Mouse (Mus musculus) hindbrain, embryonic 15.5 days (tissue): Measurements from ENCODE around the gene Mab21l3. TPM values are rescaled to one million over a fixed set of nuclear protein-coding genes. Genes with fewer than 3 reads are reported as not detected.
"Not testable (repeated sequence)": the region's sequence is repeated elsewhere in the genome, so short reads cannot be mapped to it uniquely, and the experiment has no call there.

ENCODE experiments used
- ATAC-seq: fragments of 200-750 bp; cut with Nextera tagmentation; 2 replicates; pipeline ENCODE4 v1.8.0; 2017; ENCODE audit warnings: low read depth, moderate number of reproducible peaks, moderate TSS enrichment; ENCODE audit not compliant: low FRiP score
- H3K27ac ChIP-seq: fragments of 300-500 bp; sonication (generic); replicated peaks from 2 replicates; pipeline ENCODE4 v1.5.1; 2015; ENCODE audit warnings: mild to moderate bottlenecking, inconsistent platforms
- H3K27me3 ChIP-seq: fragments of 300-500 bp; sonication (generic); 2 replicates; pipeline ENCODE4 v1.6.1; 2015; ENCODE audit warnings: control low read depth, inconsistent platforms
- H3K36me3 ChIP-seq: fragments of 300-500 bp; sonication (generic); 2 replicates; pipeline ENCODE4 v1.6.1; 2015; ENCODE audit warnings: control low read depth, inconsistent platforms
- H3K4me1 ChIP-seq: fragments of 300-500 bp; sonication (generic); replicated peaks from 2 replicates; pipeline ENCODE4 v1.6.1; 2015; ENCODE audit warnings: control low read depth, inconsistent platforms
- H3K4me2 ChIP-seq: fragments of 300-500 bp; sonication (generic); 2 replicates; pipeline ENCODE4 v1.6.1; 2015; ENCODE audit warnings: moderate library complexity, mild to moderate bottlenecking, inconsistent platforms
- H3K4me3 ChIP-seq: fragments of 300-500 bp; sonication (generic); 2 replicates; pipeline ENCODE4 v1.5.1; 2015; ENCODE audit warnings: mild to moderate bottlenecking, inconsistent platforms
- H3K9ac ChIP-seq: fragments of 300-500 bp; sonication (generic); 2 replicates; pipeline ENCODE4 v1.6.1; 2015; ENCODE audit warnings: inconsistent platforms
- H3K9me3 ChIP-seq: fragments of 300-500 bp; sonication (generic); 2 replicates; pipeline ENCODE4 v1.6.1; 2016; ENCODE audit warnings: control low read depth, inconsistent platforms
- WGBS: fragments of 180-500 bp; shearing (Covaris S2); methylation state at CpG from one replicate; pipeline ENCODE4 v1.1.7; 2015; 5-methylcytosine and 5-hydroxymethylcytosine counted together
- polyA plus RNA-seq: library from polyadenylated mRNA; unstranded; fragments of >200 nt; fragmentation: Nextera tagmentation; extraction: Ambion mirVana; gene quantifications from 2 replicates; pipeline ENCODE4 v1.2.1, GENCODE M21; 2015

Mab21l3 gene
- polyA plus RNA-seq, 1 experiment from 2014 or later, result 0.13 TPM

DNA sequence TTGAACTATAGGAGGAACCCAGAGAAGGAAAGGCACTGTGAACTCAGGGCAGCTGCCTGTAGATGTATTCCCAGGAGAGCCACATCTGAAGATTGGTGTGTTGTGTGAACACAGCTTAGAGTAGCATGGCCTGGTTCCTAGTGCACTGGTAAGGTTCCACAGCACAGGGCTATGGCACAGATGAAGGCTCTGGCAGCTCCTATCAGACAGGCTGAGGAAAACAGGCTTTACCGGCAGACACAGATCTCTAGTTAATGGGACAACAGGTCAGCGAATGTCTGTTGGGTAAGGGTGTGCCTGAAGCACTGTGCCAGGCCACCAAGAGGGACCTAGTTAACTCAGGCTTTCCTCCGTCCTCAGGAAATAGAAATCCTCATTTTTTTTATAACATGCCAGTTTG lies 11.8 kb downstream of the Mab21l3 start:
- 88% methylated on average over 3 of the region's 3 CpGs for WGBS
- Histone ChIP-seq H3K4me3 (no peak overlapping the region), H3K27ac (no peak overlapping the region), H3K9me3 (no peaks in the 10 kb centered on the region), H3K9ac (no peak overlapping the region), H3K27me3 (no peaks in the 10 kb centered on the region), H3K36me3 (no peaks in the 10 kb centered on the region), H3K4me2 (no peak overlapping the region), H3K4me1 (peaks cover 13% of the 10 kb centered on the region)
- no peak for ATAC-seq

DNA sequence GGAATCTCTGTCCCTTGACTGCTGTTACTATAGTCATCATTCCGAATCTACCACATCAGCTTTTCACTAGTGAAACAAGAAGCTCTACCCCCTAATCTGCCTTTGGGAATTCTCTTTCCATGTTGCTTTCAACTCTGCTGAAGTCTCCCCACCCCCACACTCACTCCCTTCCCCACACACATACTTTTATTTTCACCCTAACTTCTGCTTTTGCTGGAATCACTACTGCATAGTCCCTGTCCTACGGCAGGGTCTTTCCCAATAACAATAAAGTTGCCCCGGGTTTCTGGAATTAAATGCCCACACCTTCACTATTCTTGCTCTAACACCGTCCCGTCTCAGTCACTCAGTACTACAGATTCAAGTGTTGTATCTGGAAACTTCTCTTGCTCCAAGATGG lies 12.2 kb downstream of the Mab21l3 start:
- Histone ChIP-seq H3K4me1 (peaks cover 13% of the 10 kb centered on the region), H3K27ac (0 out of 2 replicates have a peak overlapping the region, but pooled peaks have one; percentile 12), H3K9me3 (no peaks in the 10 kb centered on the region), H3K9ac (0 out of 2 replicates have a peak overlapping the region, but pooled peaks have one; percentile 1), H3K4me2 (peak overlapping the region; percentile 42), H3K36me3 (no peaks in the 10 kb centered on the region), H3K4me3 (0 out of 2 replicates have a peak overlapping the region, but pooled peaks have one; percentile 5), H3K27me3 (no peaks in the 10 kb centered on the region)
- WGBS, result 70% methylated on average over 5 of the region's 5 CpGs
- ATAC-seq, result no peak

DNA sequence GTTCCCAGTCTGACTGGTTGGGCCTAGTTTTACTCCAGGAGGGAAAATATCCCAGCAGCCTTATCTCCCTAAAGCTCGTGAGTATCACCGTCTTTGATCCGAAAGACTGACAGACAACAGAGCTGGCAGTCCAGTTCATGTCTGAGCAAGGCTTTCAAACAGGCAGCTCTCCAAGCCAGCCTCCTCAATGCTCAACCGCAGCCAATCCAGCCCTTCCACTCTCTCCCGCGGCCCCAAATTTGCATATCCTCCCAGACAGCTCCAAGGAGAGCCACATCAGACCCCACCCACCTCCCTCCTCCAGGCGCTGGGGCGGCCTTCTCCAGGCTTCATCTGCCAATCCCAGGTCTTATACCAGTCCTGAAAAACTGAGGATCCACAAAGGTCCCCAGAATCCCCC lies 12.7 kb downstream of the Mab21l3 start:
- H3K4me2 ChIP-seq, result peak overlapping the region; percentile 42
- no peaks in the 10 kb centered on the region for H3K27me3 ChIP-seq
- no peaks in the 10 kb centered on the region for H3K9me3 ChIP-seq
- peak; percentile 87 for ATAC-seq
- WGBS, result 1% methylated on average over 8 of the region's 8 CpGs
- 0 out of 2 replicates have a peak overlapping the region, but pooled peaks have one; percentile 5 for H3K4me3 ChIP-seq
- peaks cover 13% of the 10 kb centered on the region for H3K4me1 ChIP-seq
- 0 out of 2 replicates have a peak overlapping the region, but pooled peaks have one; percentile 1 for H3K9ac ChIP-seq
- 0 out of 2 replicates have a peak overlapping the region, but pooled peaks have one; percentile 12 for H3K27ac ChIP-seq
- no peaks in the 10 kb centered on the region for H3K36me3 ChIP-seq

DNA sequence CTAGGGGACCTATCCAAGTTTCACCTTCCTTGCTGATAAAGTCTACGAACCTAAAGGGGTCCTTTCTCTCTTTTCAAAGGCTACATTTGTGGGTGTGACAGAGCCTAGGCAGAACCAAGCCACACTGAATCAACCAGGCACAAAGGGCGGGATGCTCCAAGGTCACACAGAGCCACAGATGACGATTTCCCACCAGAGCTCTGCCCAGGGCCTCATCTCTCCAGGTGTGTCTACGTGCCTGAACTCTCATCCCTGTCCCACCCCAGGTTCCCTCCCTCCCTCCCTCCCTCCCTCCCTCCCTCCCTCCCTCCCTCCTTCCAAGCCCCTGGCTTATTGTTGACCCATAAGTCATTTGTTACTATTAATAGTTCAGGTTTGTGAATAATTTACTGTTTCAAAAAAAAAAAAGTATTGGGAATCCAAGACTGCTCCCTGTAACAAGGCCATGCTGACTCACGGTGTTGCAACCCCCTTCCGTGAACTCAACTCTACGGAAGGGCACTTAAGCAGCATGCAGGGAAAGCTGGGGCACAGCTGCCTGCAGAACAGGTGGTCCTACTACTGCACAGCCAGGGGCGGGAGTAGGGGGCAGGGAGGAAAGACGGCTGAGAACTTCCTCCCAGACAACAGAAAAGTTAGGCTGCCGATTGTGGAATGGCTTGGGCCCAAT lies 17.4 kb downstream of the Mab21l3 start:
- 41% methylated on average over 10 of the region's 10 CpGs for WGBS
- H3K4me3 ChIP-seq, result no peak overlapping the region
- no peaks in the 10 kb centered on the region for H3K9me3 ChIP-seq
- H3K27me3 ChIP-seq, result no peaks in the 10 kb centered on the region
- no peak overlapping the region for H3K4me2 ChIP-seq
- no peak overlapping the region for H3K27ac ChIP-seq
- no peaks in the 10 kb centered on the region for H3K36me3 ChIP-seq
- H3K4me1 ChIP-seq, result peaks cover 12% of the 10 kb centered on the region
- ATAC-seq, result no peak
- no peak overlapping the region for H3K9ac ChIP-seq

DNA sequence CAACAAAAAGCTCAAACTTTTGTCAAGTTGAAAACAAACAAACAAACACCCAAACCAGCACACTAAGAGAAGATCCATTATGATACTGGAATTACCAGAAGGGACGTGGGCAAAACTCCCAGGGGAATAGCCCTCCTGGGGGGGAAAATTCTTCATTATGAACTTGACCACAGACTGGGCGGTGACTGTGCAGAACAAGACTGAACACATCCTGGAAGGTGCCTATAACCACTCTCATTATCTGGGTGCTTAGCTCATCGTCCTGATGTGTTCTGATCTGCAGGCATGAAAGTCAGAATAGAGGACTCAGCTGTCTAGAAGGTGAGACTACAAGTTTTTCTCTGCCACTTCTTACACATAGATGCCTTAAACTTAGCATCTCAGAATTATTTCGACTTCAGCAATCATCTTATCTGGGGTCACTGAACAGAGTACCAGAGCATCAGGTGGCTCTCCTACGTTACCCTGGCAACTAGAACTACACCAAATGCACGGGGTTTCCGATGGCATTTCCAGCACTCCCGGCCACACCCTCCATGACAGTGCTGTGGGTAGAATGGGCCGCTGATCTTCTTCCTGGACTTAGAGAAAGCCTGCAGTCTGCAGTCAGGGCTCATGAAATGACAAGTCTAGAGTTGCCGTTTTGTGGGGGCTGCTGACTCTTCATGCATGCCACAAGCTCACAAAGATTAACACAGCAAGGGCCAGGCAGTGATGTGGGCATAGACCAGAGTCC lies 18.7 kb downstream of the Mab21l3 start:
- 78% methylated on average over 10 of the region's 10 CpGs for WGBS
- H3K9ac ChIP-seq, result no peak overlapping the region

DNA sequence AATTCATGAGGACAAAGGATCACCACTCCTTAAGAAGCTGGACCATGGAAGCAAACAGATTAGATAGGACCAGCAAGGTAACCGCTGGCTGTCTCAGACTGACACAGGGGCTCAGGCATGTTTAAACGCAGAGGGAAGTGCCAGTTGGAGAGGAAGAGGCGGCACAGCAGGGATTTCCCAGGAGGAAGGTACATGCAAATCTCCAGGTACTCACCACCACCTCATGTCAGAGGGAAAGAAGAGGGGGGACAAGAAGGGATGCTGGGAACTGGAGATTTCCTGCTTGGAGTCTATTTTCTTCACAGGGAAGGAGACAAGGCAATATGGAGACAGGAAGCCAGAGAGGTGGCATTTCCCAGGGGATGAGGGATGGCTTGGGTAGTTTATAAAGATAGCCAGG lies 20.2 kb downstream of the Mab21l3 start:
- 48% methylated on average over 3 of the region's 3 CpGs for WGBS
- Histone ChIP-seq H3K27me3 (no peaks in the 10 kb centered on the region), H3K9ac (no peak overlapping the region)

More for the DNA sequence above, 18.7 kb downstream of the Mab21l3 start:
- H3K4me1 ChIP-seq, result no peaks in the 10 kb centered on the region
- H3K27me3 ChIP-seq, result no peaks in the 10 kb centered on the region
- H3K4me2 ChIP-seq, result no peak overlapping the region
- no peak overlapping the region for H3K4me3 ChIP-seq
- H3K9me3 ChIP-seq, result no peaks in the 10 kb centered on the region
- no peak for ATAC-seq
- H3K27ac ChIP-seq, result no peak overlapping the region
- no peaks in the 10 kb centered on the region for H3K36me3 ChIP-seq

DNA sequence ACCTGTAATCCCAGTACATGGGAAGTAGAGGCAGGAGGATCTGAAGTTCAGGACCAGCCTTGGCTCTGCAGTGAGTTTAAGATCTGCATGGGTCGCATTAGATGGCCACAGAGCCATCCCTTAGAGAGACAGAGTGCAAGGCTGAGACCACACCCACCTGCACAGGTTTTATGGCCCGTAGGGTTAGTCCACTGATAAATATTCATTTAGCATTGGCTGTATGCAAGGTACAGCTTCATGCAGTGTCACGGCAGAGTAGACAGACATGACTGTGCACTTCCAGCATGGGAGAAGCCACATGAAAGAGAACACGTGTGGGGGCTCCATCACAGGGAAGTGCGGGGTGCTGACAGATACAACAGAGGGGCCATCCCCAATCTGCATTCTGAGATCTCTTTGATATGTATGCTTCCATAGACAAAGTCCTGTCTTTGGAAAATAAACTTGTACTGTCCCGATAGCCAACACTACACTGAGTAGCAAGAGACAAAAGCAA lies 21.5 kb downstream of the Mab21l3 start:
- H3K27me3 ChIP-seq, result no peaks in the 10 kb centered on the region
- no peaks in the 10 kb centered on the region for H3K4me1 ChIP-seq
- ATAC-seq, result no peak
- no peaks in the 10 kb centered on the region for H3K9me3 ChIP-seq
- no peak overlapping the region for H3K4me2 ChIP-seq
- H3K9ac ChIP-seq, result no peak overlapping the region
- no peak overlapping the region for H3K27ac ChIP-seq
- H3K4me3 ChIP-seq, result no peak overlapping the region
- H3K36me3 ChIP-seq, result no peaks in the 10 kb centered on the region
- WGBS, result 79% methylated on average over 6 of the region's 6 CpGs

More for the DNA sequence above, 20.2 kb downstream of the Mab21l3 start:
- H3K9me3 ChIP-seq, result no peaks in the 10 kb centered on the region
- H3K4me1 ChIP-seq, result no peaks in the 10 kb centered on the region
- H3K4me2 ChIP-seq, result no peak overlapping the region
- H3K36me3 ChIP-seq, result no peaks in the 10 kb centered on the region
- H3K4me3 ChIP-seq, result no peak overlapping the region
- ATAC-seq, result no peak
- H3K27ac ChIP-seq, result no peak overlapping the region

DNA sequence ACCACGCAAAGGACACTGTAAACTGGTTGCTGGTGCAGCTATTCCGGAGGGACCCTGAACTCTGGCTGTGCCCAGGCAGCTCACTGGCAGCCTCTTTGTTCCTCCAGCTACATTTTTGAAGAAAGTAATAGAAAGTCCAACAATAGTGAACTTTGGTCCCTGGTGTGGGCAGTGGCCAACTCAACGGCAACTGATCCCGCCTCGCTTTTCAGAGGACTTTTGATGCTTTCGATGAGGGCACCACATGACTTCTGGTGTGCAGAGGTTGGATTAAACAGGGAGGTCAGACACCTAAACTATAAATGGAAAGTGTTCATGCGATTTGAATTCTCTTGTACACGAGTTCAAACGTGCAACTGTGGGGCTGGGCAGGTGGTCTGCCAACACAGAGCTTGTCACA lies 24.4 kb downstream of the Mab21l3 start:
- no peak for ATAC-seq
- Histone ChIP-seq H3K9ac (no peak overlapping the region), H3K4me1 (no peaks in the 10 kb centered on the region), H3K27ac (no peak overlapping the region), H3K4me2 (no peak overlapping the region), H3K9me3 (no peaks in the 10 kb centered on the region), H3K36me3 (no peaks in the 10 kb centered on the region), H3K27me3 (no peaks in the 10 kb centered on the region), H3K4me3 (no peak overlapping the region)
- WGBS, result 81% methylated on average over 9 of the region's 9 CpGs

DNA sequence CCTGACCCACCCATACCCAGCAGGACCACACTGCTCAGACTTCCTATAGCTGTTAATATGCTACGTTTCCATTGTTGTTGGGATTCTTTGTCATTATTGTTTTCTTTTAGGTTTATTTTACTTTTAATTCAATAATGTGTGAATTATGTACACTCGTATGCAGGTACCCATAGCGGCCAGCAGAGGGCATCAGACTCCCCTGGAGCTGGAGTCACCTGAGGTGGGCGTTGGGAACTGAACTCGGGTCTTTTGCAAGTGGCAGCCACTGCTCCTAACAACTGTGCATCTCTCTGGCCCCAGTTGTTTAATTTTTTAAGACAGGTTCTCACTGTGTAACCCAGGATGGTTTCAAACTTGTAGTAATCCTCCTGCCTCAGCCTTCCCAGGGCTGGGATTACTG lies 26.7 kb downstream of the Mab21l3 start:
- WGBS, result 81% methylated on average over 5 of the region's 5 CpGs
- H3K4me3 ChIP-seq, result no peak overlapping the region
- H3K4me2 ChIP-seq, result no peak overlapping the region
- H3K4me1 ChIP-seq, result no peaks in the 10 kb centered on the region
- H3K36me3 ChIP-seq, result no peaks in the 10 kb centered on the region
- H3K9me3 ChIP-seq, result no peaks in the 10 kb centered on the region
- H3K9ac ChIP-seq, result no peak overlapping the region
- no peak for ATAC-seq
- H3K27ac ChIP-seq, result no peak overlapping the region
- no peaks in the 10 kb centered on the region for H3K27me3 ChIP-seq

DNA sequence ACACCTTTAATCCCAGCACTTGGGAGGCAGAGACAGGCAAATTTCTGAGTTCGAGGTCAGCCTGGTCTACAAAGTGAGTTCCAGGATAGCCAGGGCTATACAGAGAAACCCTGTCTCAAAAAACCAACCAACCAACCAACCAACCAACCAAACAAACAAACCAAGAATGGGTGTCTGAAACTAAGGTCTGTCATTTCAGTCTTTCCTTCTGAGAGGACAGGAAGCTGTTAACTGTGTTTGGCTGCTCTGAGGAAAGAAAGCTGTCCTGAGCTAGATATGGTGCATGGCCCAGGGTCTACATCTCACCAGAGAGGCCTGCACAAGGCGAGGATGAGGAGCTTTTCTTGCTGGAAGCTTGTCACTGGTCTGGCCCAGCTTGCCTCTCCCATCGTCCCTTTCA lies 28.1 kb downstream of the Mab21l3 start:
- not testable (repeated sequence) for H3K36me3 ChIP-seq, H3K27ac ChIP-seq, H3K9ac ChIP-seq, H3K4me1 ChIP-seq, ATAC-seq, H3K9me3 ChIP-seq, H3K4me2 ChIP-seq, H3K27me3 ChIP-seq, H3K4me3 ChIP-seq
- 80% methylated on average over 3 of the region's 3 CpGs for WGBS

DNA sequence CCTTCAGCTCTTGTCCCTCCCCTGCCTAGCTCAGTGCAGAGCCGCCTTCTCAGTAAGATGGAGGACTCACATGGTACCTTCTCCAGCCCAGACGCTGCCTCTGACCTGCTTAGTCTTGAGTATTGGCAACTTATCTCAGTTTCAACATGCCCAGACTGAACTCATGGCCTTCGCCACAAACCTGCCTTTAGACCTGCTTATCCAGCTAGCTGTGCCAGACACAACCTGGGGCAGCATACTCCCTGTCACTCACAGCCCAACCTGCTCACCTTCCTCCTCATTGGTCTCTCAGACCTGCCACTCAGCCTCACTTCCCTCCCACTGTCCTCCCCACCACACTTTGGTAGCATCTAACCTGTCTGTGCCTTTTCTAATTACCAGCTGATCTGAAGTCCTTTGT lies 32.8 kb downstream of the Mab21l3 start:
- H3K9ac ChIP-seq, result no peak overlapping the region
- no peaks in the 10 kb centered on the region for H3K9me3 ChIP-seq
- no peak for ATAC-seq
- H3K4me1 ChIP-seq, result no peaks in the 10 kb centered on the region
- WGBS, result 94% methylated on average over 3 of the region's 3 CpGs
- H3K4me2 ChIP-seq, result no peak overlapping the region
- no peak overlapping the region for H3K4me3 ChIP-seq
- H3K27ac ChIP-seq, result no peak overlapping the region
- no peaks in the 10 kb centered on the region for H3K27me3 ChIP-seq
- H3K36me3 ChIP-seq, result no peaks in the 10 kb centered on the region

DNA sequence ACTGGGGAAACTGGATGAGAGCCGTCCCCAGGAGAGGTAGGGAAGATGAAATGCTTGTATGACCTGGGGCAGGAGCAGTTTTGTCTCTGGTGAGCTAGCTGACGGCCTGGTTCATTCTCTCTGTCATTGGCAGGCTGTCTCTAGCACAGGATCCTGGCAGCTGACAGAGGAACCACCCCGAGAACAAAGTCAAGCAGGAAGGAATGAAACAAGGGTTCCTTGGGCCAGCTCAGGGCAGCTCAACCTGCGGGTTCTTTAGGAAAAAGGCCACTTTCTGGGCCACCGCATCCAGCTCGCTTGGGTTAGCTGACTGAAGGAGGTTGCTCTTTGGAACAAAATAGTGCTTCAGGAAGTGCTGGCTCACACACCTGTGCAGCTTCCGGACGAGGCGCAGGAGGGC lies 34.0 kb downstream of the Mab21l3 start:
- H3K9me3 ChIP-seq, result no peaks in the 10 kb centered on the region
- no peaks in the 10 kb centered on the region for H3K36me3 ChIP-seq
- WGBS, result 76% methylated on average over 9 of the region's 9 CpGs
- no peak overlapping the region for H3K27ac ChIP-seq
- H3K9ac ChIP-seq, result no peak overlapping the region
- no peak overlapping the region for H3K4me2 ChIP-seq
- no peak for ATAC-seq
- H3K27me3 ChIP-seq, result no peaks in the 10 kb centered on the region
- no peaks in the 10 kb centered on the region for H3K4me1 ChIP-seq
- no peak overlapping the region for H3K4me3 ChIP-seq
